Comparison of ENCODE assay signal across 8 mouse cellular contexts in genomic region chr12:80116206-80117112, GRCm38 (mm10). TPM values are rescaled to one million over a fixed set of nuclear protein-coding genes. Genes with fewer than 3 reads are reported as not detected.
A peak's percentile ranks its signal among the peaks of the same experiment; 100 is the strongest.
DNase-seq lines count a peak whose midpoint lies in the region; ATAC-seq and TF ChIP-seq lines count a peak whose summit lies in the region.

No protein-coding gene starts in this region.

- no peak for ATAC-seq in kidney, embryonic 15.5 days (replicated peaks; ENCODE audit: low FRiP score)
- no peak for ATAC-seq in heart, embryonic 13.5 days (ENCODE audit: extremely low read depth, insufficient number of reproducible peaks, low FRiP score, low TSS enrichment)
- ATAC-seq in lung, postnatal 0 days, result no peak

- peaks cover 52% of the 10 kb centered on the region for H3K4me1 ChIP-seq in kidney, embryonic 15.5 days
- H3K4me1 ChIP-seq in heart, embryonic 13.5 days, result peaks cover 37% of the 10 kb centered on the region
- peaks cover 18% of the 10 kb centered on the region for H3K4me1 ChIP-seq in lung, postnatal 0 days (ENCODE audit: insufficient read depth, low read depth, low read length)

- peak overlapping the region; percentile 84 for H3K4me2 ChIP-seq in kidney, embryonic 15.5 days
- peak overlapping the region; percentile 84 for H3K4me2 ChIP-seq in heart, embryonic 13.5 days
- H3K4me2 ChIP-seq in lung, postnatal 0 days (replicated peaks; ENCODE audit: low read depth, low read length), result peak overlapping the region; percentile 81

- H3K9me3 ChIP-seq in kidney, embryonic 15.5 days (replicated peaks), result peaks cover 2% of the 10 kb centered on the region; the same call in 1 of the 2 replicates
- H3K9me3 ChIP-seq in heart, embryonic 13.5 days, result no peaks in the 10 kb centered on the region
- H3K9me3 ChIP-seq in lung, postnatal 0 days (ENCODE audit: low read length), result no peaks in the 10 kb centered on the region

- peak overlapping the region; percentile 84 for H3K4me3 ChIP-seq in kidney, embryonic 15.5 days (replicated peaks)
- peak overlapping the region; percentile 89 for H3K4me3 ChIP-seq in heart, embryonic 13.5 days
- H3K4me3 ChIP-seq in lung, postnatal 0 days (ENCODE audit: low read depth, low read length), result peak overlapping the region; percentile 81

- TF ChIP-seq EP300 in lung, postnatal 0 days (IDR thresholded peaks at IDR 0.05), result no peak; the same call in 1 of the 2 replicates

- no peak for DNase-seq in kidney, postnatal 10 days
- DNase-seq in R1 (ENCODE audit: low read depth, low spot score), result peak; percentile 100
- peak; percentile 56 for DNase-seq in lung, postnatal 0 days (ENCODE audit: low spot score)
- DNase-seq in cerebellum, postnatal 10 days, result no peak
- DNase-seq in right cerebral cortex, postnatal 14 days, result no peak
- DNase-seq in urinary bladder, postnatal 36 days (ENCODE audit: low spot score in 2 of 2), result no peak

- peaks cover 16% of the 10 kb centered on the region for H3K36me3 ChIP-seq in kidney, embryonic 15.5 days
- peaks cover 25% of the 10 kb centered on the region for H3K36me3 ChIP-seq in heart, embryonic 13.5 days
- H3K36me3 ChIP-seq in lung, postnatal 0 days (ENCODE audit: insufficient read depth, low read length), result no peaks in the 10 kb centered on the region

- H3K9ac ChIP-seq in kidney, embryonic 15.5 days, result peak overlapping the region; percentile 79
- H3K9ac ChIP-seq in heart, embryonic 13.5 days, result peak overlapping the region; percentile 92
- H3K9ac ChIP-seq in lung, postnatal 0 days (replicated peaks; ENCODE audit: low read depth), result peak overlapping the region; percentile 88

- peak overlapping the region; percentile 99 for H3K27ac ChIP-seq in kidney, embryonic 15.5 days
- peak overlapping the region; percentile 99 for H3K27ac ChIP-seq in heart, embryonic 13.5 days (replicated peaks)
- peak overlapping the region; percentile 100 for H3K27ac ChIP-seq in lung, postnatal 0 days (ENCODE audit: low read length)

- TF ChIP-seq CTCF in lung, postnatal 0 days (IDR thresholded peaks at IDR 0.05), result no peak

- 40% methylated on average over 18 of the region's 18 CpGs for WGBS in kidney, embryonic 15.5 days
- WGBS in heart, embryonic 13.5 days, result 45% methylated on average over 18 of the region's 18 CpGs
- 38% methylated on average over 18 of the region's 18 CpGs for WGBS in lung, postnatal 0 days

- H3K27me3 ChIP-seq in kidney, embryonic 15.5 days, result no peaks in the 10 kb centered on the region
- no peaks in the 10 kb centered on the region for H3K27me3 ChIP-seq in heart, embryonic 13.5 days (replicated peaks)
- H3K27me3 ChIP-seq in lung, postnatal 0 days (replicated peaks; ENCODE audit: insufficient read depth, low read length), result no peaks in the 10 kb centered on the region

RNA-seq across cellular contexts. Expression of gene Zfp36l1, which starts 3.6 kb away (rescaled TPM):
- polyA plus RNA-seq in kidney, embryonic 15.5 days (2015; fragmentation: Nextera tagmentation; extraction: Ambion mirVana), result 136 and 154 TPM in 2 replicates
- polyA plus RNA-seq in heart, embryonic 13.5 days (2015; fragmentation: Nextera tagmentation; extraction: Ambion mirVana), result 89.3 and 96.2 TPM in 2 replicates
- 123 and 145 TPM in 2 replicates for polyA plus RNA-seq in lung, postnatal 0 days (2015; fragmentation: Nextera tagmentation; extraction: Ambion mirVana)

Comparison
In these comparisons a context has a peak if more than half of its experiments do, and no peak if none do; other contexts are left out.
1. DNase-seq: peak in R1 (single experiment) and lung, postnatal 0 days (single experiment); none in kidney, postnatal 10 days (single experiment), cerebellum, postnatal 10 days (0 of 2), right cerebral cortex, postnatal 14 days (single experiment) and urinary bladder, postnatal 36 days (0 of 2).
2. Peak in every context shown above with its lines, with median percentiles within 50 percentile points of each other: H3K27ac ChIP-seq, H3K4me2 ChIP-seq, H3K4me3 ChIP-seq and H3K9ac ChIP-seq.